Mouse (Mus musculus): ENCODE data around the gene Ndufs6. TPM values are rescaled to one million over a fixed set of nuclear protein-coding genes. Genes with fewer than 3 reads are reported as not detected.

Ndufs6 gene
- total RNA-seq, 4 experiments from 2014 or later, result 1,175 to 1,391 (median 1,278) TPM

DNA sequence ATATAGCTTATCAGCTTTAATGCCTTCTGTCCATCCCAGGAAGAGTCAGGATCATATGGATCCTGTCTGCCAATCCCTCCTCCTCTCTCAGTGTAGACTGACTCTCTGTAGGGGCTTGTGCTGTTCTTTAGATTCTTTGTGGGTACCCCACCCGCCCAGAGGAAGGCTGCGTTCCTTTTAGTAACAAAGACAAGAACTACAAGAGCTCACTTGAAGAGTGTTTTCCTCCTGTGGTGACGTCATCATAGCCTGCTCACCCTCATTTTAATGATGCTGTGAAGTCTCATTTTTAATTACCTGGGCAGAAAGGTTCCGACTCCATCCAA lies 22.3 kb downstream of the Ndufs6 start:
- no peak for DNase-seq (ENCODE audit: low spot score)

DNA sequence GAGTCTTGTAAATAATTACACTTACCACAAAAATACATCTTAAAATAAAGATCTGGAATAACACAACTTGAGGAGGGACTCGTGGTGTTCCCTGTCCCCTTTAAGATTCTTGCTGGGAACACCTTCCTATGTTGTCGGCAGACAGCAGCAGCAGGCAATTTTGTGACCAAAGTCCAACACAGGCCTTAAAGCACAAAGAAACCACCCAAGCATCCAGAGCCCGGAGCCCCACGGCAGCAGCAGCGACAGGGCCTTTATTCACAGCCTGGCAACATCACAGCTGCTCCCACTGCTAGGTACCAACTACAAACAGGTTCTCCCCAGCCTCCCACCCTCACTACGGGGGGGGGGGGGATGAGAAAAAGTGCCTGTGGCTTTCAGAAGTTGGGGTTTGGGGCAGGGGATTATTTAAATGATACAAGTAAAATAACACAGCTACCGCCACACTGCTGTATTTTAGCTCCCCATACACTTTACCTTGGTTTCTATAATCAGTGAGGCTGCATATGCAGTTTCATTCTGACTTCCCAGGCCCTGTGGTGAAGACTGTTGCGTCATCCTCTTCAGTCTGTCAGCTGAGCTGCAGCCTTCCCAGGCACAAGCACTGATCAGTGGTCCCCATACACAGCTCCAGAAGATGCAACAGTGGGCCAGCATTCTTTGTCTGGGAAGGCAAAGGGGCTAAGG lies 22.8 kb downstream of the Ndufs6 start:
- DNase-seq (ENCODE audit: low spot score), result no peak

DNA sequence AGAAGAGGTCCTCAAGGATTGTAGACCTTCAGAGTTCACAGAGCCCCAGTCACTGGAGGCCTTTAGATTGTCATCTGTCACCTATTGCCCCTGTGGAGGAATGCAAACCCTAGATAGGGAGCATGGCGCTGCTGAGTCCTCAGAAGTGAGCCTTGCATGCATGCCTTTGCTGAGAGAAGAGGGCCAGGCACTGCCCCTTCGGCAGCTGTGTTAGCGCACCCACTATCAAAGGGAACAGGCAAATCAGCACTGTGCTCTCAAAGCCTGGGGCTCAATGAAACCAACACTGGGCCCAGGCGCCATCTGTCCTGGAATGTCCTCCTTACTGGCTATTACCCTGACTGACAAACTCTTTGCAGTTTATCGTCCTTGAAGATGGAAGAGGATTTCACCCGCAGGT lies 23.6 kb downstream of the Ndufs6 start:
- DNase-seq (ENCODE audit: low spot score), result no peak

DNA sequence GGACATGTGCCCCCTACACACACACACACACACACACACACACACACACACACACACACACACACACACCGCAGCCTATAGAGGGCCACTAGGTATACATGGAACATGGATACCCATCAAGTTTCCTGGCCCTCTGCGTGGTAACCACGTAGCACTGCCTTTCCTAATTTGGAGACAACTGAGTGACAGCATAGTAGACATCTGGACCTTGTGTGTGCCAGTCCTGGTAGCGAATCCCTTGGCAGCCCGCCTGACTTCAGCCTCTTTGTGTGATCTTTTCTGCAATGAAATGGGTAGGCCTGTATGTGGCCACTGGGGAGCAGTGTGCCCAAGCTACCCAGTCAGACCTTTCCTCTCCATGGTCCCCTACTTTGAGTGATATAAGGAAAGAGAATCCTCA lies 29.0 kb downstream of the Ndufs6 start:
- DNase-seq (ENCODE audit: low spot score), result no peak

DNA sequence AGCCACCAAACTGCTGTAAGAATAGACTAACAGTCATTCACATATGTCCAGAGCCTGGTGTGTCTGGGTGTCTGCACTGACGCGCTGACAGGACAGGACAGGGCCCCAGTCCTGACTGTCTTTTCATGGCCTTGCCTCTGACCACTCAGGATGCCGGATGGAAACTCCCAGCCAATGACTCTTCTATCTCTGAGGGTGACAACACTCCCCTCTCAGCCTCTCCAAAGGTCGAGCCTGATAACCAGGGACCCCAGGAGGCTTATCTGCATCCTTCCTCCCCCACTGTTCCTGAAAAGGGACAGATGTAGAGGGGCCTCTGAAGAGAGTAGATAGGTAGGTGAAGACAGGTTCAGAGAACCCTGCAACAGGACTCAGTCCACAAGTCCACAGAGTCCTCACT lies 29.6 kb downstream of the Ndufs6 start:
- DNase-seq (ENCODE audit: low spot score), result no peak

DNA sequence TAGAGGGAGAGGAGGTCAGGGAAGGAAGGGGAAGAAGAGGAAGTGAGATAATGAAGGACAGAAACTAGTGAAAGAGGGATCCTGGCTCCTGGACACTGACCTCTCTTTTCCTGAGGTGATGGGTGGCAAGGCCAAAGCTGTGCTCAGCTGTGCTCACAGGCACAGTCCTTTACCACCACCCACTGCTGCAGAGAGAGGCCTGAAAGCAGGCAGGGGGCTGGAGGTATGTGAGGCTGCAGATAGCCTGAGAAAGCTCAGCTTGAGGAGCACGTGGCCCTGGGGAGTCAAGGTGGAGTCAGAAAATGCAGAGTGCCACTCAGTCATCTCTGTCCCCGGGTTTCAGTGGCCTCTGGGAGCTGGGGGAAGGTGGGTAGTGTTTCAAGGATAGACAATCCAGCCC lies 37.2 kb downstream of the Ndufs6 start:
- DNase-seq (ENCODE audit: low spot score), result no peak

DNA sequence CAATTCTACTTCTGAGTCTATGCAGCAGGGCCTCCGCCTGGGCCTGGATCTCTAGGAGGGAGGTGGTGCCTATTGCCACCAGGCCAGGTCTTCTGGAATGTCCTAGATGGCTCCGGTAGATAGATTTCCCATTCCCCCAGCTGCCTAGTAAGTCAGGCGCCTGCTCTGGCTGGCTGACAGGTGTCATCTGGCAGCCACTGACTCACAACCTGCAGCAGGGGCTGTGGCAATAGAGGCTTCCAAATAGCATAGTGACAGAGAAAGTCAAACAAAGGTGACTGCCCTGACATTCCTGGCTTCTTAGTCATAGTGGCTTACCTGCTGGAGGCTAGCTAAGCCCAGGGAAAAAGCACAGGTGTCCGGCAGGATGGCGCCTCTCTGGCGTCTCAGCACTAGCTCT lies 38.1 kb downstream of the Ndufs6 start:
- peak; percentile 46 for DNase-seq (ENCODE audit: low spot score)

DNA sequence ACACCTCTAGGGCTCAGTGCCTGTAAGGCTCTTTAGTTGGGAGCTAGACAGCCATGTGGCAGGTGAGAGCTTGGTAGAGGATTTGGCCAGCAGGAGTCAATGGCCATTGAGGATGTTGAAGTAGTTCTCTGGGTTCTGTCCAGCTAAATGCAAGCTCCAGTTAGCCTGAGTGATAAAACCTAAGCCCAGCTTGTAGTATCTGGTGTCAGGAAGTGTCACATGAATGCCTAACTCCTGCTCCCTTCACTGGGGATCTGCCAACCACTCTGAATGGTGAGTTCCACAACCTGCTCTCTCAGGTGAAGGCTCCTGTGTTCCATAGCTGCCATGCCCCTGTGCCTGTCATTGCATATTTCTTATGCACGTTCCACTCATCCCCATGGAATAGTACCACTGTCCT lies 44.8 kb downstream of the Ndufs6 start:
- DNase-seq (ENCODE audit: low spot score), result no peak

DNA sequence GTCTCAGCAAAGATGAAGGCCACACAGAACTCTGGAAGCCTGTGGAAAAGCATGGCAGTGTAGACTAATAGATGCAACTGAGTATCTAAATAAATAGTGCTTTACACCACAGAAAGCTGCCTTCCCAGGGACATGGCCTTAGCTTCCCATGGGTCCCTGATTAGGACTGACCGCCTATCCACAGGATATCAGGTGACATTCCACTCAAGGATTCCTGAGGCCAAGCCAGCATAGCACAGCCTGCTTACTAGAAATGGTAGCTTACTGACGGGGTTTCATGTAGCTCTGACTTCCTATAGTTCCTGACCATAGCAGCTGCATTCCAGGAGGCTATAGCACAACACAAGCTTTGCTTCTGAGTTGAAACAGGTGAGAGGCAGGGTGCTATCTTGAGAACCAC lies 45.9 kb downstream of the Ndufs6 start:
- DNase-seq (ENCODE audit: low spot score), result no peak

DNA sequence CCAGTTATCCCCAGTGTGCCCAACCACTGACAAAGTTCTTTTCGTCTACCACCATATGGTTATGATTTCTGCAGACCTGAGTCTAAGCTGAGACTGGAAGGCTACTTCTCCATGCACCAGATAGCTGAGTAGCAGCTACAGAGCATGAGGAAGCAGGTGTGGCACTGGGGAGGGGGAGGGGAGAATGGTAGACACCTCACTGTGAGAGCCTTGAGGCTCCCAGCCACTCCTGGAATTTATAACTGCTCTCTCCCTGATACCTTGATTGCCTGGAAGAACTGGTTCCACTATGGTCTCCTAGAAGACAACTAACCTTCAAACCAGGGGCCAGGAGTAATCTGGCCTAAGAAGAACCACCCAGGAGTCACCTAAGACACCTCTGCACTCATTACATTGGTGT lies 49.1 kb downstream of the Ndufs6 start:
- DNase-seq (ENCODE audit: low spot score), result no peak

DNA sequence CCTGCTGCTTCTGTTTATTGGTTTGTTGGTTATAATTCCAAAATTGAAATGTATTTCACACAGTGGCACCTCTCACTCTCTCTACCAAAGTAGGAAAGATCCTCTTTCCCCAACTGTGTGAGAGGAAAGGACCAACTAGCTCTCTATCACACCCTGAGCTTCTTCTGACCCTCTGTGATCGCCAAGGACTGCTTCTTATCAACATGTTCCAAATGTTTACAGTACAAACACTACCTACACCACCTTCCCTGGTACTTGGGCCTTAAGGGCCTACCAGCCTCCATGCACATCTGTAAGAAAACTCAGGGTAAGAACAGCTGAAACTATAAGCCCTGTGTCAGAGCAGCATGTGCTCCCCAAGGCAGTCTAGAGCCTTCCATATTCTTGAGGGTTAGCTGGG lies 50.5 kb downstream of the Ndufs6 start:
- DNase-seq (ENCODE audit: low spot score), result no peak

DNA sequence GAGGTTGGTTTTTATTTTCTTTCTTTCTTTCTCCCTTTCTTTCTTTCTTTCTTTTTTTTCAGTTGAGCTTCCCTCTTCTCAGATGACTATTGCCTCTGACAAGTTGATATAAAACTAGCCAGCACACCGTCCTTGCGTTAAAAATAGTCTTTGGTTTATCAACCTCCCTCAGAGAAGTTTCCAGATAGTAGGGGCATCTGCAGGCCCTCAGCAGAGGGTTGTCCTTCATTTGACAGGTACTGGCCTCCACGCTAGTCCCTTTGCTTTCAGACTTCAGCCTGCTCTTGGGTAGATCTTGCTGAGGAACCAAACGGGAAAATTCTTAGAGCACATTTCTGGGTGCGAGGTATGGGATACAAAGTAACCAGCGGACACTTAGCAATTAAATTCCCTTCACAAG lies 51.0 kb downstream of the Ndufs6 start:
- no peak for DNase-seq (ENCODE audit: low spot score)

DNA sequence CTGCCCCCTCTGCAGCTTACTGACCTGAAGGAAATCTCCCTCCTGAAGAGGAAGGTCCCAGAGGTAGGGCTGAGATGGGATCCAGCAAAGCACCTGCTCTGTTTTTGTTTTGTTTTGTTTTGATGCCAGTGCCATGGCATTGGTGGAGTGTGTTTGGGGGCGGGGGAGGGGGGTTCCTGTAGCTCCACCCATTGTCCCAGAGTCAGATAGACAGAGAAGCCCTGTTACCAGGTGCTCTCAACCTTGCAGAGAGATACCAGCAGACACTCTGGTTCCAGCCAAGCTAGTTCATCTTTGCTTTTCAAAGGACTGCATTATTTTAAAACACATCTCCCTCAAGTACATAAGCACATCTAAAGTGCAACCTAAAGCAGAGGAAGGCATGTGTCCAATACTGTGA lies 54.8 kb downstream of the Ndufs6 start:
- no peak for DNase-seq (ENCODE audit: low spot score)

DNA sequence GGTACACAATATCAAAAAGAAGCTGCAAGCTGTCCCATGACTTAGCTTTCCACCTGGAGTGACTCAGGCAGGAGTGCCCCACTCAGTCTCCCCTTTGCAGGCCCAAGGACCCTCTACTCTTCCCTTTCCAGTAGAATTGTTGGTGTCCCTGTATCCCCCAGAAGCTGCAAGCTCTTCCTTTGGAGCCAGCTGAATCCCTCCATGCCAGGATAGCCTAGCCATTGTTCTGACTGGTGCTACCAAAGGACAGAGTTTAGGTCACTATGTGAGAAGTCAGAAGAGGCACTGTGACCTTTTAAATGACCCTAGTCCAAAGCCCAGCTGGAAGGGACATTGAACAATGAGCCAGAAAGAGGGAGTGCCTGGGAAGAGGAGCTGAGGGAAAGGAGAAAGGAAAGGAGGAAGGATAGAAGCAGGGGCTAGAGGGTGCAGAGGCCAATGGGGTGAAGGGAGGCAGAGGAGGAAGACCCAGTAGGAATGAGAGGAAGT lies 55.5 kb downstream of the Ndufs6 start:
- no peak for DNase-seq (ENCODE audit: low spot score)

DNA sequence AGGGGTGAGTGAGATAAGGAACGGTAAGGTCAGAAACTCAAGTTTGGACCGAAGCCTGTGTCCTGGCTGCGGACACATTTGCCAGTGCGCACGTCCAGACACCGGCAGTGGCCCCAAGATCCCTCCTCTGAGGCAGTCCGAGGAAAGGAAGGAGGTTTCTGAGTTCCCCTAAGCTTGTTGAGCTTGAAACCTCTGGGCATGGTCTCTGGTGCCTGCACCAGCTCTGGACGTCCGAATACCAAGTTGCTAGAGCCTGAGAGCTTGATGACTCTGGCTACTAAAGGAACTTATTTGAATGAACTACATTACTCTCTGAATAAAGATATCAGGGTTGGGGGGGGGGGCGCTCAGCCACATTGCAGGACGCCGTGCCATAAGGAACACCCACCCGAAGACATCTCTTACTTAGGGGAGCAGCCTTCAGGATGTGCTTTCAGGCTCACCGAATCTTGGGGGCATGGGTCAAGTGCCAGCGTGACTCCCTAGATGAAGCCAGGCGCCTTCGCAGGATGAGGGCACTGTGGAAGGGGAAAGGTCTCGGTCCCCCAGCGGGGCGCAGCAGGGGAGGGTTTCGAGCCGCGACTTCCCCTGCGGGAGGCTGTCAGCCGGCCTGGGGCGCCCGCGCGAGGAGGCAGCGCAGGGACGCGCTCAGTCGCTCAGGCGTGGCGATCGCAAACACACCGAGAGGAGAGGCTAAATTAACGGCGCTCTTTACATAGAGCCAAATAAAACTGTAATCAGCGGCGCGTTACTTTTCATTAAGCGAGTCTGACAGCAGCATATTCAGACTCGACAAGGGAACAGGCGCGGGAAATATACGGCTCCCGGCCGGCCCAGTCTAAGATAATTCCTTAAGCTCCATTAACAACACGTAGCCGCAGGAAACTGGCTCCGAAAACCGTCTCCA lies 56.8 kb downstream of the Ndufs6 start:
- no peak for DNase-seq (ENCODE audit: low spot score)

DNA sequence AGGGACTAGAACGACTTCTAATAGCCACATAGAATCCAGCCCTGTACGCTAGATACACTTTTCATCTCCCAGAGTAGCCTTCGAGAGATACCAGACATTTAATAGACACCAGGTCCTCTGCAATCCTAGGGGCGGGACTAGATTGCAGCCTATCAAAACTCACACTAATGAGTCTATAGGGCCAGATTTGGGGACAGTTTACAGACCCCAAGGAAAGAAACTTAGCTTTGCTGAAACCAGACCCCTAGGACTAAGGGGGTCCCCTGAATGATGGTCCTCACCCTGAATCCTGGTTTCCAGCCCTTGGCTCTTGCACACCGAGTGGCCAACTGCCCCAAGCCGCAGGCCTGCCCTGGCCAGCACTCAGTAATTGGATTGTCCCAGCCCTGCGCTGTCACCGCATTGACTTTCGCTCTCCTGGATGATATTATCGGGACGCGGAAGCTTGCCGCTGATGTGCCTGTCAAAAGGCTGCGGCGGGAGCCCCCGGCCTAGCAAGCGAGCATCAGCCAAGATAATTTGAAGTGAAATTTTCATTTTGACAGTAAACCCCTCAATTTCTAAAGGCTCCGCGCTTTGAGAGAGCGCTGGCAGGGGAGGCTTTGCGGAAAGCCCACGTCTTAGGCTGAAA lies 57.8 kb downstream of the Ndufs6 start:
- no peak for DNase-seq (ENCODE audit: low spot score)

DNA sequence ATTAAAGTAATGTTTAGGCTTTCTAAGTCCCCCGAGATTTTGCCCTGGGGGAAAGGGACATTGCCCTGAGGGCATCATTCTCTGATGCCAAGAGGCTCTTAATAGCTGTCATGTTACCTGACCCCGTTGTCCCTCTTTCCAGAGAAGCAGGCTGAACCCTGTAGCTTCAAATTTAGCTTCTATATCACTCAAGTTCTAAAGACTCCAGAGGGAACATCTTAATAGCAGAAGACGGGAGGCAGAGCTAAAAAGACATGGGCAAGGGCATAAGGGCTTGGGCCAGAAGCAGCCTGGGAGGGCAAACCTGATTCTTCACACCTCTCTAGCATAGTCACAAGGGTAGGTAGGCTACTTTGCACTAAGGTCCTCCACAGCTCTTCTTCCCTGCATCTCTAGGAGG lies 58.5 kb downstream of the Ndufs6 start:
- no peak for DNase-seq (ENCODE audit: low spot score)

Other genes with a start within 250 kb of the Ndufs6 start
- gene Irx4, start 68.1 kb downstream of the Ndufs6 start, total RNA-seq (2022), result 10 to 100 TPM; 27.8 to 34.9 (median 32.4) TPM
- gene Mrpl36, start within 50 bp of the Ndufs6 start, total RNA-seq (2022), result 10 to 100 TPM; 55.1 to 69.7 (median 59.7) TPM
- gene Lpcat1, start 138.7 kb upstream of the Ndufs6 start, total RNA-seq (2022), result 1 to 10 TPM; 6.8 to 9.6 (median 7.5) TPM
- not detected for gene Slc6a3, start 208.2 kb upstream of the Ndufs6 start, total RNA-seq (2022)

Measured in heart, adult 8-10 months (tissue).